In the genomic region with DNA sequence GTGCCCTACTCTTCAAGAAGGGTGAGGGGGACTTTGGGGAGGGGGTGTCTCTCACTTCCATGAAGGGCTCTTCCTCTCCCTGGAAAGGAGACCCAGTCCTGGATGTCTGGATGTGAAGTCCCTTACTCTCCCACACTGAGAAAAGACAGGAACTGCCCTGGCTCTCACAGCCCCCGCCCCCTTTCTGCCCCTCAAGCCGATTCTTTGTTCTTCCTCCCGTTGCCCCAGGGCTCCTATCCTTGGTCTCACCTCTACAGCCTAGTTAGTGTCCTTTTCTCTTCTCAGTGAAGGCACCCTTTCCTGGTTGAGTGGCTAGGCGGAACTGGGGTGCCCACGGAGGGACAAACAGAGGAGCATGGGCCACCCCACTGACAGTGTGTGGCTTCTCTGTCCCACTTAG, we compare ENCODE assay signal across 14 mouse cellular contexts. TPM values are rescaled to one million over a fixed set of nuclear protein-coding genes. Genes with fewer than 3 reads are reported as not detected.
A peak's percentile ranks its signal among the peaks of the same experiment; 100 is the strongest.
DNase-seq lines count a peak whose midpoint lies in the region; ATAC-seq and TF ChIP-seq lines count a peak whose summit lies in the region.
"Had no signal": no experiment of that assay in that cellular context is flagged by ENCODE, and none has a peak within 500 bp of the region (broad histone marks: within the 10 kb centered on the region; RNA-seq: fewer than 3 reads in every experiment).

A gene (minus strand): TSS at position 101 of the 400 bp plus-strand sequence.

- no peak for DNase-seq in heart, postnatal 36 days
- DNase-seq in embryonic facial prominence, embryonic 10.5 days (ENCODE audit: low spot score): no peak
- DNase-seq in hindbrain, postnatal 0 days (ENCODE audit: low spot score): no peak
- DNase-seq in gastrocnemius, adult 8-10 months (ENCODE audit: low spot score in 2 of 2): no peak
- DNase-seq: adrenal gland, postnatal 10 days; cerebellum, postnatal 25 days; gastrocnemius, postnatal 10 days; kidney, adult 8-10 months; lung, postnatal 14 days; thymus, postnatal 36 days had no signal

- intact Hi-C loops in heart, postnatal 36 days (cut with DNase I): no loop called here

- H3K9me3 ChIP-seq in heart, embryonic 13.5 days: no peaks in the 10 kb centered on the region
- H3K9me3 ChIP-seq in embryonic facial prominence, embryonic 10.5 days: no peaks in the 10 kb centered on the region
- H3K9me3 ChIP-seq in hindbrain, postnatal 0 days (ENCODE audit: low read length): no peaks in the 10 kb centered on the region
- no peaks in the 10 kb centered on the region for H3K9me3 ChIP-seq in limb, embryonic 15.5 days

- peaks cover 13% of the 10 kb centered on the region for H3K4me1 ChIP-seq in heart, embryonic 13.5 days
- H3K4me1 ChIP-seq in embryonic facial prominence, embryonic 10.5 days: peaks cover 80% of the 10 kb centered on the region
- no peaks in the 10 kb centered on the region for H3K4me1 ChIP-seq in hindbrain, postnatal 0 days (ENCODE audit: insufficient read depth, low read length)
- H3K4me1 ChIP-seq in limb, embryonic 15.5 days: peaks cover 15% of the 10 kb centered on the region

- peak within 1 kb of the TSS; percentile 30; the same call in 1 of the 2 replicates for H3K4me3 ChIP-seq in heart, embryonic 13.5 days
- H3K4me3 ChIP-seq in embryonic facial prominence, embryonic 10.5 days: peak within 1 kb of the TSS; percentile 49
- H3K4me3 ChIP-seq in hindbrain, postnatal 0 days (ENCODE audit: low read length): peak within 1 kb of the TSS; percentile 7
- peak within 1 kb of the TSS; percentile 28 for H3K4me3 ChIP-seq in limb, embryonic 15.5 days

- TF ChIP-seq CTCF in hindbrain, postnatal 0 days (IDR thresholded peaks at IDR 0.05; ENCODE audit: low read depth): no peak

- H3K27ac ChIP-seq in heart, embryonic 13.5 days (replicated peaks): no peak within 1 kb of the TSS
- H3K27ac ChIP-seq in embryonic facial prominence, embryonic 10.5 days (replicated peaks): peak within 1 kb of the TSS; percentile 49
- H3K27ac ChIP-seq in hindbrain, postnatal 0 days: peak within 1 kb of the TSS; percentile 51; the same call in 1 of the 2 replicates
- H3K27ac ChIP-seq in limb, embryonic 15.5 days: no peak within 1 kb of the TSS

- ATAC-seq in heart, embryonic 13.5 days (ENCODE audit: extremely low read depth, insufficient number of reproducible peaks, low FRiP score, low TSS enrichment): no peak
- no peak for ATAC-seq in hindbrain, postnatal 0 days
- no peak for ATAC-seq in limb, embryonic 15.5 days (ENCODE audit: insufficient number of reproducible peaks, low FRiP score, low TSS enrichment, low read depth)
- ATAC-seq in megakaryocyte, adult 5-6 weeks (ENCODE audit: poor library complexity, severe bottlenecking): no peak
- ATAC-seq in erythroid progenitor cell, adult 5-6 weeks (replicated peaks; ENCODE audit: low FRiP score, poor library complexity, severe bottlenecking): no peak

- H3K4me2 ChIP-seq in heart, embryonic 13.5 days: 0 out of 2 replicates have a peak within 1 kb of the TSS, but pooled peaks have one; percentile 54
- H3K4me2 ChIP-seq in hindbrain, postnatal 0 days (ENCODE audit: low read depth, low read length): peak within 1 kb of the TSS; percentile 23; the same call in 1 of the 2 replicates
- H3K4me2 ChIP-seq in limb, embryonic 15.5 days: peak within 1 kb of the TSS; percentile 40; the same call in 1 of the 2 replicates

- 50% methylated on average over 5 of the region's 5 CpGs for WGBS in heart, embryonic 13.5 days
- 34% methylated on average over 5 of the region's 5 CpGs for WGBS in embryonic facial prominence, embryonic 10.5 days
- 57% methylated on average over 5 of the region's 5 CpGs for WGBS in hindbrain, postnatal 0 days
- WGBS in limb, embryonic 15.5 days: 57% methylated on average over 5 of the region's 5 CpGs

- no peaks in the 10 kb centered on the region for H3K36me3 ChIP-seq in heart, embryonic 13.5 days
- no peaks in the 10 kb centered on the region for H3K36me3 ChIP-seq in embryonic facial prominence, embryonic 10.5 days (replicated peaks)
- no peaks in the 10 kb centered on the region for H3K36me3 ChIP-seq in hindbrain, postnatal 0 days (ENCODE audit: insufficient read depth, low read length)
- no peaks in the 10 kb centered on the region for H3K36me3 ChIP-seq in limb, embryonic 15.5 days

- H3K27me3 ChIP-seq in heart, embryonic 13.5 days (replicated peaks): peaks cover 83% of the 10 kb centered on the region
- H3K27me3 ChIP-seq in embryonic facial prominence, embryonic 10.5 days (replicated peaks; ENCODE audit: low read depth, poor library complexity, severe bottlenecking): peaks cover 92% of the 10 kb centered on the region
- H3K27me3 ChIP-seq in hindbrain, postnatal 0 days (ENCODE audit: insufficient read depth, low read length): peaks cover 28% of the 10 kb centered on the region
- peaks cover 65% of the 10 kb centered on the region for H3K27me3 ChIP-seq in limb, embryonic 15.5 days

- no peak within 1 kb of the TSS for H3K9ac ChIP-seq in heart, embryonic 13.5 days
- no peak within 1 kb of the TSS for H3K9ac ChIP-seq in hindbrain, postnatal 0 days (replicated peaks; ENCODE audit: low read length)
- no peak within 1 kb of the TSS for H3K9ac ChIP-seq in limb, embryonic 15.5 days

RNA-seq across cellular contexts. Expression of the gene that starts here (rescaled TPM):
- polyA plus RNA-seq in heart, embryonic 13.5 days (2015; fragmentation: Nextera tagmentation; extraction: Ambion mirVana): 0.42 and 0.44 TPM in 2 replicates
- 1 to 10 TPM; 1.4 to 1.6 TPM for total RNA-seq in heart, postnatal 36 days (2021)
- polyA plus RNA-seq in embryonic facial prominence, embryonic 10.5 days (2016; fragmentation: Nextera tagmentation; extraction: Ambion mirVana): 11.4 and 12.9 TPM in 2 replicates
- total RNA-seq in hindbrain, postnatal 0 days (2014; rRNA removed): 36.2 and 40.3 TPM in 2 replicates
- polyA plus RNA-seq in hindbrain, postnatal 0 days (2015; fragmentation: Nextera tagmentation; extraction: Ambion mirVana): 14.2 and 15.2 TPM in 2 replicates
- polyA plus RNA-seq in limb, embryonic 15.5 days (2015; fragmentation: Nextera tagmentation; extraction: Ambion mirVana): 4.2 and 5.2 TPM in 2 replicates
- total RNA-seq in megakaryocyte, adult 5-6 weeks (2015): not detected in 2 replicates
- not detected in 2 replicates for total RNA-seq in megakaryocyte, adult 5-6 weeks (2017)
- under 1 TPM; 0.19 to 0.72 (median 0.64) TPM for total RNA-seq in gastrocnemius, adult 8-10 months (2022)
- not detected in 2 replicates for total RNA-seq in erythroid progenitor cell, adult 5-6 weeks (2015; ENCODE audit: low replicate concordance)
- not detected in 2 replicates for total RNA-seq in erythroid progenitor cell, adult 5-6 weeks (2017; ENCODE audit: low replicate concordance)

Comparison
In these comparisons a context has a peak if more than half of its experiments do, and no peak if none do; other contexts are left out.
1. RNA of the gene that starts here (total RNA-seq): 36.2 to 40.3 TPM in hindbrain, postnatal 0 days; 1.4 to 1.6 TPM in heart, postnatal 36 days, 0.19 to 0.72 TPM in gastrocnemius, adult 8-10 months, not detected in megakaryocyte, adult 5-6 weeks and not detected in erythroid progenitor cell, adult 5-6 weeks; every median in the first group is over 10 times any median in the second.
2. H3K27ac ChIP-seq: peak in embryonic facial prominence, embryonic 10.5 days (single experiment) and hindbrain, postnatal 0 days (single experiment); none in heart, embryonic 13.5 days (single experiment) and limb, embryonic 15.5 days (single experiment).
3. Peak in every context shown above with its lines, with median percentiles within 50 percentile points of each other: H3K4me2 ChIP-seq and H3K4me3 ChIP-seq.